Mouse (Mus musculus) monocyte, adult 2 months (primary cell): ENCODE measurements around the gene Adcy6.

Experiments used
- DNase-seq, 2 experiments: peaks; one replicate each; pipeline ENCODE4 v3.0.0; 2022; ENCODE audit warnings: low spot score in 2 of 2, low read depth in 1 of 2

Gene Adcy6

DNA sequence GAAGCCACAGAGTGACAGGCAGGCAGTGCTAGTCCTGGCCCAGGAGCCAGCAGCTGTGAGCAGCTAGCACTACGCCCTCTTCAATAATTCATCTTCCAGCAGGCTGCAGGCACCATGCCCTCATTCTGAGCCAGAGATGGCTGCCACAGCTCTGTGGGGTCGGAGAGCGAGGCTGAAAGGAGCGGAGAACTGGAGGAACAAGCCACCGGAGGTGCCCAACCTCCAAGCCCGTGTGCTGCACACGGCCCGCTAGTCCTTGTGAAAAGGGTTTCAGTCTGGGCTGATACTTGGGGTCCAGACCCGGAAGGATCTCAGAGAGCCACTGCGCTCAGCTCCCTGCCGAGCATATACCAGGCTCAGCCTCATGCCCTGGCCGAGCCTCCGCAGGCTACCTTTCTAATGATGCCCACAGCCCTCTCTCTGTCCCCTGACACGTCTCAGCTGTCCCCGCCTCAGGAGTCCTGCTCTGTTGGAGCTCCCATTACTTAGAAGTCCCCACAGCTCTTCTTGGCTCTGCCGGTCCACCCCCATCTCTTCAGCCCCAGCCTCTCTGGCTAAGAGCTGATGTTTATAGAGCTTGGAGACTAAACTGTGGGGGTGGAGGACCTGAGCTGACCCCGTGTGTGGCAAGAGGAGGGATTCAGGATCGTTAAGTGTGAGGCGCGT lies 18.8 kb upstream of the Adcy6 start:
- DNase-seq: no peak

DNA sequence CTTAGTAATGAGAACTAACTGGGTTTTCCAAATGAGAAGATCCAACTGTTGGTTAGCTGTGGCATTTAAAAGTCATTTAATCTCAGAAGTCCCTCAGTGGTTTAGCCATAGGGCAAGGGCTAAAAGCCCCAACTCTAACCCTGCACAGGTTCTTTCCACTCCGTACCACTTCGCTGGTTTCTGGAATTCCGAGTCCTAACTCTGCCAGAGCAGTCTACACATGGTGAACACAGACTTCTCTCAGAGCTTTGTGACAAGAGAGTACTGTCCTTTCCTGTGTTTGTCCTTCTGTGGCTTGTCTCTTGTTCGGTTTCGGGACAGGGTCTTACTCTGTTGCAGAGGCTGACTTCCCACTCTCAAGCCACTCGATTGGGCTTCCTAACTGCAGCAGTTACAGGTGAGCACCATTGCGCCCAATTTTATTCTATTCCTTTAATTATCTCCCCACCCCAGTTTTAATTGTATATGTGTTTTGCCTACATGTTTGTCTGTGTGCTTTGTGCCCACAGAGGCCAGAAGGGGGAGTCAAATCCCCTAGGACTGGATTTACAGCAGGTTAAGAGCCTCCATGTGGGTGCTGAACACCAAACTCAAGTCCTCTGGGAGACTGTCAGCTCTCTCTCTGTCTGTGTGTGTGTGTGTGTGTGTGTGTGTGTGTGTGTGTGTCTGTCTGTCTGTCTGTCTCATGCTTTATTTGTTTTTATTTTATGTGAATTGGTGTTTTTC lies 16.8 kb upstream of the Adcy6 start:
- DNase-seq: no peak

DNA sequence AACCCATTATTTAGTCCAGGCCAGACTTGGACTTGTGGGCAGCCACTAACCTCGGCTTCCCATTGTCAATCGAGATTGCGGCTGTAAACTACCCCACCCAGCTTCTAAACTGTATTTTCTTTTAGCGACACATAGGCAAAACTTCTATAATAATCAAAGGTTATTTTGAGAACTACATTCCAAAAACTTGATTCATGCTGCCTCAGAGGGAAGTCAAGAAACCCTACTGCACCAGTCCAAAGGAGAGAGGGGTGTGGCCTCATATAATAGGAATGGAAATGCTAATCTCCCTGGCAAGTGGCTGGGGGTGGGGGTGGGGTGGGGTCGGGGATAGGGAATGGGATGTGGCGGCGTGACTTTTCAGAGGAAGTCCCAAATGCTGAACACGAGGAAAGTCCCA lies 16.2 kb upstream of the Adcy6 start:
- no peak for DNase-seq

DNA sequence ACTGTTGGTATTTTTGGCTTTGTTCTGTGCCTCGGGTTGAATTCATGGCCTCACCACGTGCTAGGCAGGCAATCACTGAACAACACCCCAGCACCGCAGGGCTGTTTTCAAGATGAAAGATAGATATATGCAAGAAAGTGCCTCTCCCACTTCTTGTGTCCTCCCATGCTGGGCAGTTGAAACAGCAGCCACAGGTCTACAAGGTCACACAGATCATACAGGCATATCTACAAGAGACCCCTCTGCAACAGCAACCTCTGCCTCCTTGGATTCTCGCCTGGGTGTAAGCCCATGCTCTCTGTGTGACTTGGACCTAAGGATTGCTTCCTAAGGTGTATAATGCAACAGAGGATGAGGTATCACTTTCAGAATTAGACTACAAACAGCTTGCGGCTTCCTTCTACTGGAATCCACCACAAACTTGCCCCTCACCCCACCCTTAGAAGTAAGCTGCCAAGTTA lies 13.5 kb upstream of the Adcy6 start:
- DNase-seq: no peak

DNA sequence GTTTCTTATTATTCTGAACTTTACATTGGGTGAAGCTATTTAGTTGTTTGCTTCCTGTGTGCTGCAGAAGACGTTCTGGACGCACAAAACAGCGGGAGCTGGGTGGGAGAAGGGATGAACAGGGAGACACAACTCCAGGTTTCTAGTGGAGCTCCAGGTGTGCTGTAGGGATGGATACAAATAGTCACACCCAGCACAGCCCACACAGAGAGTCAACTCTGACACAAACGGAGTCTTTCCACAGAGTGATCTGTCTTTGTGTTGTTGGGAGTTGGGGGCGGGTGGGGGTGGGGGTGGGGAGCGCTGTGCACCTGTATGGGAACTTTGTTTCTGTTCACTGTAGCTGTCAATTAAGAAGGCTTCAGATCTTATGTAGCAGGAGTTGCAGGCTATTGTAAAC lies 12.8 kb upstream of the Adcy6 start:
- no peak for DNase-seq

- DNase-seq: no peak
Measured at GRCm38 (mm10) chr15:98622199-98622598, 12.3 kb upstream of the Adcy6 start.

DNA sequence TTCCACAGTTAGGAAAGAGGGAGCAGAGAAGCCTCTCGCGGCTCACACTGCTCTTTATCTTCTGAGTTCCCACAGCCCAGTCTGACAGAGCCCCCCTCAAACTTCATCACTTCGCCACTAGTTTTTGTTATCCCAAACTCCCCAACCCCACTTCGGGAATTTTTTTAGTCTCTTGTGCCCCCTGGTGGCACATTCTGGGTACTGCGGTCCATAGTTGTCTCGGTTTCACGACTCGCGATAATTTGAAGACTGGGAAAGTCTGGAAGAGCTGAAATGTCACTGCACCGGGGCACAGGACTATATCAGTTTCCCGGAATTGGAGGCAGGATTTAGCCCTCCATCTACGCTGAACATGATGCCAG lies 7.3 kb upstream of the Adcy6 start:
- DNase-seq: no peak

GRCm38 (mm10) chr15:98616362-98617175 lies 6.7 kb upstream of the Adcy6 start:
- no peak for DNase-seq

- DNase-seq: no peak
Measured at GRCm38 (mm10) chr15:98615751-98616150, 5.9 kb upstream of the Adcy6 start.

DNA sequence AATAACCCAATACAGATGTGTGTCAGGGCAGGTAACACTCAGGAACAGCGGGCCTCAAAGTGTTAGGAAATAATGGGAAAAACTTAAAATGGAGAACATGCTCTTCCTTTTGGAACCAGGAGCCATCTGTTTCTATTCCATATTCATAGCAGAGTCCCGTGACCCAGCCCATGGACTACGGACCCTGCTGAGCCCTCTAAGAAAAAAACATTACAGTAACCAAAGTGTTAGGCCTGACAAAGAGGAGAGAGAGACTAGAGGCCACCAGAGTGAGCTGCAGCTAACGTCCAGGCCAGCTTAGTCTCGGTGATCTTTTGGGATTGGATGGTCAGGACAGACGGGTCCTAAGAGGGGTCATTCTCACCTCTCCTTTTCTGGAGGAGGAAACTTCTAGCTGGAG lies 5.1 kb upstream of the Adcy6 start:
- DNase-seq: no peak

DNA sequence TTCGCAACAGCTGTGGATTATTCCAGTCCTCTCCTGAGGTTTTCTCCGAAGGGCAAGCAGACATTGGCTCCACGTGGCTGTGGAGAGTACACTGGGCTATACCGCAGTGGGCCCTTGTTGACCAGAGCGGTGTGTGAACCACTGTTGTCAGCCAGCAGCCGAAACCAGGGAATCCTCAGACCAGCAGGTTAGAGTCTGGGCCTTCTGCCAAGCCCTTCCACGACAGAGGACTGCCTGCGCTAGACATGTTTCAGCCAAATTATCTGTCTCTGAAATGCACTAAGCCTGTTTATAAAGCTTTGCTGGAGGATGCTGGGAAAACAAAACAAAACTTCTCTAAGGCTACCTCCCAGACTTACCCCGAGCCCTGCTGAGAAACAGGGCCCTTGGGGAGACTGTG lies 4.7 kb upstream of the Adcy6 start:
- no peak for DNase-seq

DNA sequence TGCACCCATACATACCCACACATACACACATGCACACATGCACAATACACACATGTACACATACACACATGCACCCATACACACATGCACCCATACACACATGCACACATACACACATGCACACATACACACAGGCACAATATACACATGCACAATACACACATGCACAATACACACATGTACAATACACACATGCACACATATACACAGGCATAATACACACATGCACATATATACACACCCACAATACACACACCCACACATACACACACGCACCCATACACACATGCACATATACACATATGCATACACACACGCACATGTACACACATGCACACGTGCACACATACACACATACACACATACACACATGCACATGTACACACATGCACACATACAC lies 2.4 kb upstream of the Adcy6 start:
- no peak for DNase-seq

DNA sequence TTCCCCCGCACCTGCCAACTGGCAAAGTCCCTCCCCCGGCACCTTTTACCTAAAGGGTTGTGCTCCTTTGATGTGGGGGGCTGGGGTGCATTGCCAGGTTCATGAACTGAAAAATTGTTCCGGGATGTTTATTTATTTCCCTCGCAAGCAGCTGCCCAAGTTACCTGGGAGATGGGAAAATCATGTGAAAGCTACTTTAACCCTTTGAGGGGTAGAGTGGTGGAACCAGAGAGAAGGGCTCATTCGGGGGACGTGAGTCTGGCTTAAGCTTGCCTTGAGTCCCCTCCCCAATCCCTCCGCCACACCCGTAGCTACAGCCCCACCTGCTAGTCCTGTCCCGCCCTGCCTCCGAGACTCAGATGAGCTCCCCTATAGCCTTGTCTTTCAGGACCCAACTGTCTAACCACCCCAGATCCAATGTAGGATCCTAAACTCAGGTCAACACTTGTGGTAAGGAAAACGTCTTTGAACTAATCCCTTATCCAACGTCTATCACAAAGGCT lies 306 bp upstream of the Adcy6 start:
- DNase-seq: no peak

- DNase-seq: no peak
Measured at GRCm38 (mm10) chr15:98608784-98609250, 1.1 kb downstream of the Adcy6 start.

DNA sequence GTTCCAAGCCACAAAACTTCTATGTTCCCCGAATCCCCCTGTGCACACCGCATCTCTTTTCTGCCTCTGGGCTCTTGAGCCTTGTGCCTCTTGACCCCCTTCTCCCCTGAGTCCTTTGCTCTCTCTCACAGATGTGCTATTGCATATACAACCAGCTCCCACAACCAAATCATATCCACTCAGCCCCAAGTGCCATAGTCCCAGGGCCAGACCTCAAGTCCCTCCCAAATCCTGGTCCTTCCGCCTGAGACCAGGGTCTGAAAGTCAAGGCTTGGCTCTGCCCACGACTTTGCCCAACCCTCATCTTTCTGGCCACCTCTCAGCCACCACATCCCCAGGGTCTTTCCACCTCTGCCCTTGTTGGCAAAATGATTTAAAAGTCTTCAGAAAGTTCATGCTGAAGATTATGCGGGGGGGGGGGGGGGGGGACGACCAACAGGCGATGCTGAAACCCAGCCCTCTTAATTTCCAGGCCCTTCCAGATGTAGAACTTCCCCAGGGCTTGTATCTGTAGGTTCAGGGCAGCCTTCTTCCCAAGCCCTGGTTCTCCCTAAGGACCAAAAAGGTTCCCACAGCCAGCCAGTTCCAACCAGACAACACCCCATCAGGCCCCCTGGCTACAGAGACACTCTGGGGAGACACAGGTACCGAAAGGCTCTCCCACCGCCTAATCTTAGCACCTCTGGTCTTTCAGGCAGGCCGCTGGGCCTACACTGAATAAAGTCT lies 1.7 kb downstream of the Adcy6 start:
- DNase-seq: no peak

- no peak for DNase-seq
Measured at GRCm38 (mm10) chr15:98607557-98607956, 2.3 kb downstream of the Adcy6 start.

GRCm38 (mm10) chr15:98606739-98607138 lies 3.1 kb downstream of the Adcy6 start:
- no peak for DNase-seq

GRCm38 (mm10) chr15:98606051-98606536 lies 3.8 kb downstream of the Adcy6 start:
- no peak for DNase-seq

DNA sequence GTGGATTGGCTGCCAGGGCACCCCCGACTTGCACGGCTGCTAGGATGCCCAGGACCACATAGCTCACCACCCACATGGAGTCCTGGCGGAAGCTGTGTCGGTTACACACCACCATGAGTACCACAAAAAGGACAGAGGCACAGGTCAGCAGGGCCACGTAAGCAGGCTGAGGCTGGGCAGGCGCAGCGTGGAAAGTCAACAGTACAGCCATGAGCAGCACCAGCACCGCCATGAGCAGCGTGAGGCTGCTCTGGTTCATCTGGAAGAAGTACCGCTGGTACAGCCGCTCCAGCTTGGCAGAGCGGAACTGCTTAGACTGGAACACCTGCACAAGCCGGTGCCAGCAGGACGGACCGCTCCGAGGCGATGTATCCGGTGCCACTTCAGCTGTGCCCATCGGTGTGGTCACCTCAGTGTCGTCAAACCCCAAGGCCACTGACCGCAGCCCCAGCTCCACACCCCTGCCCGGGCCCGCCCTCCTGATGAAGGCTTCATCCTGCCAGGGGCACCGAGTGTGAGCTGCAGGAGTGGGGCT lies 5.8 kb downstream of the Adcy6 start:
- DNase-seq: no peak

GRCm38 (mm10) chr15:98602921-98603458 lies 6.9 kb downstream of the Adcy6 start:
- no peak for DNase-seq
